ENCODE assay signal across 19 mouse cellular contexts in the genomic region with DNA sequence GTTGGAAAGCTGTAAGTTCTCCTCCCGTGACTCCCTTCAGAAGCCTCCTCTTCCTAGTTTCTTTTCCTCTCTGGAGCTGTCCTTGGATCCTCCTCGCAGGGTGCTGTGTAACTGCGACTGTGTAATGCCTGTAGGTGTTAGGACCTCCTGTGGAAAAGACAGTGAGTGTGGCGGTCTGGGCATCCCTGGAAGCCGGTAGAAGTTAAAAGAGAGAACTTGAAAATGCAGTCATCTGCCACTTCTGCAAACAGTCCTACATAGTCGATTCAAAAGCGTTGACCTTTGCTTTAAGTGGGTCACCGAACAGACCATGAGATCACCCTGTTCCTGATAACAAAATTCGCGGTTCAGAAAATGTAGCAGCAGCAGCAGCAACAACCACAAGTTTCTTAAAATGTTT. TPM values are rescaled to one million over a fixed set of nuclear protein-coding genes. Genes with fewer than 3 reads are reported as not detected.
DNase-seq lines count a peak whose midpoint lies in the region; ATAC-seq lines count a peak whose summit lies in the region.
"Had no signal": no experiment of that assay in that cellular context is flagged by ENCODE, and none has a peak within 500 bp of the region (broad histone marks: within the 10 kb centered on the region; RNA-seq: fewer than 3 reads in every experiment).

No protein-coding gene starts in this region.

- DNase-seq in embryo, embryonic 10.5 days (ENCODE audit: low spot score) = peak; percentile 38
- DNase-seq in embryo, embryonic 9.5 days (ENCODE audit: extremely low spot score) = no peak
- no peak for DNase-seq in heart, adult 11 months
- no peak for DNase-seq in midbrain, embryonic 10.5 days (ENCODE audit: low spot score)
- no peak for DNase-seq in midbrain, embryonic 14.5 days
- peak; percentile 32 for DNase-seq in retina, postnatal 1 day
- DNase-seq: cerebellum, adult 11-12 months; gastrocnemius, postnatal 10 days; kidney, adult 18-20 months; kidney, postnatal 36 days; right cerebral cortex, postnatal 4 days; thymus, adult 2 months had no signal

- no peak overlapping the region for H3K4me3 ChIP-seq in heart, embryonic 14.5 days (ENCODE audit: control insufficient read depth in 1 of 2, insufficient read depth in 1 of 2, low read depth in 1 of 2, low read length in 2 of 2)
- H3K4me3 ChIP-seq in midbrain, embryonic 10.5 days = no peak overlapping the region
- no peak overlapping the region for H3K4me3 ChIP-seq in midbrain, embryonic 14.5 days (replicated peaks; ENCODE audit: low read depth, low read length)
- no peak overlapping the region for H3K4me3 ChIP-seq in hindbrain, embryonic 13.5 days
- H3K4me3 ChIP-seq: forebrain, embryonic 13.5 days; limb, embryonic 10.5 days; neural tube, embryonic 12.5 days had no signal

- no peaks in the 10 kb centered on the region for H3K36me3 ChIP-seq in heart, embryonic 14.5 days (ENCODE audit: control insufficient read depth, insufficient read depth, low read length)
- H3K36me3 ChIP-seq in midbrain, embryonic 10.5 days = no peaks in the 10 kb centered on the region
- H3K36me3 ChIP-seq in midbrain, embryonic 14.5 days (ENCODE audit: control insufficient read depth, insufficient read depth, low read length) = no peaks in the 10 kb centered on the region
- H3K36me3 ChIP-seq in hindbrain, embryonic 13.5 days = no peaks in the 10 kb centered on the region
- H3K36me3 ChIP-seq: limb, embryonic 10.5 days; neural tube, embryonic 12.5 days had no signal

- H3K4me1 ChIP-seq in heart, embryonic 14.5 days (ENCODE audit: control insufficient read depth in 2 of 2, insufficient read depth in 2 of 2, low read length in 2 of 2) = peaks cover 21 to 39% of the 10 kb centered on the region in 2 experiments
- H3K4me1 ChIP-seq in midbrain, embryonic 10.5 days = peaks cover 79% of the 10 kb centered on the region
- peaks cover 15% of the 10 kb centered on the region for H3K4me1 ChIP-seq in midbrain, embryonic 14.5 days (ENCODE audit: control insufficient read depth, insufficient read depth, low read length)
- peaks cover 57% of the 10 kb centered on the region for H3K4me1 ChIP-seq in hindbrain, embryonic 13.5 days (replicated peaks)
- H3K4me1 ChIP-seq: limb, embryonic 10.5 days had no signal

- no peak for ATAC-seq in heart, embryonic 14.5 days (ENCODE audit: insufficient number of reproducible peaks, insufficient read depth, low FRiP score, low read depth)
- no peak for ATAC-seq in midbrain, embryonic 14.5 days (ENCODE audit: low FRiP score, low TSS enrichment)
- no peak for ATAC-seq in hindbrain, embryonic 13.5 days (ENCODE audit: low FRiP score)
- ATAC-seq: activated CD4-positive, CD25-positive, alpha-beta regulatory T cell, adult 4 months; forebrain, embryonic 13.5 days had no signal

- H3K27ac ChIP-seq in heart, embryonic 14.5 days (replicated peaks in 1 of 2; ENCODE audit: control insufficient read depth in 1 of 2, insufficient read depth in 1 of 2, low read depth in 2 of 2, low read length in 2 of 2) = peak overlapping the region; percentile 66 to 76
- peak overlapping the region; percentile 24; the same call in 1 of the 2 replicates for H3K27ac ChIP-seq in midbrain, embryonic 10.5 days (replicated peaks)
- no peak overlapping the region for H3K27ac ChIP-seq in midbrain, embryonic 14.5 days (replicated peaks; ENCODE audit: low read depth, low read length)
- no peak overlapping the region for H3K27ac ChIP-seq in hindbrain, embryonic 13.5 days
- H3K27ac ChIP-seq: forebrain, embryonic 13.5 days; hindbrain, embryonic 14.5 days; limb, embryonic 10.5 days; neural tube, embryonic 12.5 days had no signal

- H3K9me3 ChIP-seq in heart, embryonic 14.5 days (ENCODE audit: control insufficient read depth, low read length) = no peaks in the 10 kb centered on the region
- no peaks in the 10 kb centered on the region for H3K9me3 ChIP-seq in midbrain, embryonic 10.5 days (replicated peaks)
- no peaks in the 10 kb centered on the region for H3K9me3 ChIP-seq in midbrain, embryonic 14.5 days (ENCODE audit: control insufficient read depth, low read length)
- H3K9me3 ChIP-seq in hindbrain, embryonic 13.5 days = no peaks in the 10 kb centered on the region
- H3K9me3 ChIP-seq: forebrain, embryonic 13.5 days; limb, embryonic 10.5 days; neural tube, embryonic 12.5 days had no signal

- peak overlapping the region; percentile 31 for H3K4me2 ChIP-seq in heart, embryonic 14.5 days (ENCODE audit: low read length)
- H3K4me2 ChIP-seq in midbrain, embryonic 14.5 days (ENCODE audit: low read length) = no peak overlapping the region
- no peak overlapping the region for H3K4me2 ChIP-seq in hindbrain, embryonic 13.5 days
- H3K4me2 ChIP-seq: forebrain, embryonic 13.5 days; hindbrain, embryonic 14.5 days; neural tube, embryonic 12.5 days had no signal

- no peaks in the 10 kb centered on the region for H3K27me3 ChIP-seq in heart, embryonic 14.5 days (ENCODE audit: control insufficient read depth, insufficient read depth, low read length)
- H3K27me3 ChIP-seq in midbrain, embryonic 10.5 days (ENCODE audit: low read depth, poor library complexity, severe bottlenecking) = peaks cover 38% of the 10 kb centered on the region
- no peaks in the 10 kb centered on the region for H3K27me3 ChIP-seq in midbrain, embryonic 14.5 days (ENCODE audit: control insufficient read depth, insufficient read depth, low read length)
- no peaks in the 10 kb centered on the region for H3K27me3 ChIP-seq in hindbrain, embryonic 13.5 days
- H3K27me3 ChIP-seq: forebrain, embryonic 13.5 days; neural tube, embryonic 12.5 days had no signal

- peak overlapping the region; percentile 39; the same call in 1 of the 2 replicates for H3K9ac ChIP-seq in heart, embryonic 14.5 days (ENCODE audit: low read length)
- no peak overlapping the region for H3K9ac ChIP-seq in midbrain, embryonic 14.5 days (replicated peaks; ENCODE audit: low read length)
- H3K9ac ChIP-seq in hindbrain, embryonic 13.5 days = no peak overlapping the region
- H3K9ac ChIP-seq: forebrain, embryonic 13.5 days; hindbrain, embryonic 14.5 days; neural tube, embryonic 12.5 days had no signal

- WGBS in heart, embryonic 14.5 days = 12% methylated on average over 10 of the region's 10 CpGs
- WGBS in midbrain, embryonic 10.5 days = 37% methylated on average over 10 of the region's 10 CpGs
- WGBS in midbrain, embryonic 14.5 days = 45% methylated on average over 10 of the region's 10 CpGs
- 32% methylated on average over 10 of the region's 10 CpGs for WGBS in hindbrain, embryonic 13.5 days

RNA-seq across cellular contexts. Expression of a gene that starts 27.0 kb away (rescaled TPM):
- polyA plus RNA-seq in heart, embryonic 14.5 days (2014; fragmentation: Nextera tagmentation; extraction: Ambion mirVana) = 13.6 and 15.9 TPM in 2 replicates
- polyA plus RNA-seq in midbrain, embryonic 10.5 days (2016; fragmentation: Nextera tagmentation; extraction: Ambion mirVana) = 6.3 and 6.4 TPM in 2 replicates
- polyA plus RNA-seq in midbrain, embryonic 14.5 days (2014; fragmentation: Nextera tagmentation; extraction: Ambion mirVana) = 15.0 and 15.9 TPM in 2 replicates
- polyA plus RNA-seq in hindbrain, embryonic 13.5 days (2015; fragmentation: Nextera tagmentation; extraction: Ambion mirVana) = 13.2 and 13.3 TPM in 2 replicates

Comparison
In these comparisons a context has a peak if more than half of its experiments do, and no peak if none do; other contexts are left out.
1. DNase-seq: peak in embryo, embryonic 10.5 days (single experiment) and retina, postnatal 1 day (single experiment); none in embryo, embryonic 9.5 days (single experiment), heart, adult 11 months (single experiment), midbrain, embryonic 10.5 days (single experiment) and midbrain, embryonic 14.5 days (single experiment).
2. H3K27ac ChIP-seq: peak in heart, embryonic 14.5 days (2 of 2) and midbrain, embryonic 10.5 days (single experiment); none in midbrain, embryonic 14.5 days (single experiment) and hindbrain, embryonic 13.5 days (single experiment).